Mouse (Mus musculus) gastrocnemius, postnatal 4 days (tissue): Measurements from ENCODE around the gene Cldn20. TPM values are rescaled to one million over a fixed set of nuclear protein-coding genes. Genes with fewer than 3 reads are reported as not detected.

Experiments
- DNase-seq, 2 experiments: peaks; one replicate each; pipeline ENCODE4 v3.0.0; 2021 to 2022; ENCODE audit warnings: low spot score in 2 of 2, mixed read lengths in 2 of 2
- total RNA-seq, 2 experiments: library from RNA; stranded (reverse); gene quantifications; 2 replicates each; pipeline ENCODE4 v1.2.3; 2021

The Cldn20 gene
- total RNA-seq, 2 experiments from 2014 or later = 0.60 TPM; not detected in 1

DNA sequence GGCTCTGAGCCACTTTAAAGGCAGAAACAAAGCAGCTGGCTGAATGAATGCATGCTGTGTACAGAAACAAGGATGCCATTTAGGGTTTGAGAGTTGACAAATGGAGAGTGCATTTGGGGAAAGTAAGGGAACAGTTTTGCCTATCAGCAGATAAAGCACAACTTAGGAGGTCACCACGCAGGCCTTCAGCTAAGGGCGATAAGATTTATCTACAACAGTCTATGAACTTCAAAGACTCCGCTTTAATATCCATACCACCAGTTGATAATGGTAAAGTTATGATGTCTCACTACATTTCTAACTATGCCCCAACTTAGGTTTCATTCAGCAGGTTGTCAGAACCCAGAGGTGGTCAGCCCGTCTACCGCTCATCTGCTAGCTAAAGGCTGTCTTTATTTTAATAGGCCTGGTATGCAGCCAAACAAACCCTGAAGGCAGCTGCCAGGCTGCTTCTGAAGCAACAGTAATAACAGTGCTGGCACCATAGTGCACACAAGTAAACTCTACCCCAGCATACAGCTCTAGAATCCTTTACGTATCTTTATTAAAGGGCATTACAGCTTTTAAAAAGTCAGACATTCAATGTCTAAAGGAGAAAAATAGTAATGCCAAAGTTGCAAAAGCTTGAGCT is 4.4 kb upstream of the Cldn20 start:
- no peak for DNase-seq

GRCm38 (mm10) chr17:3529523-3529922 is 2.8 kb upstream of the Cldn20 start:
- DNase-seq = no peak

- no peak for DNase-seq
Measured at GRCm38 (mm10) chr17:3530549-3530948, 1.8 kb upstream of the Cldn20 start.

DNA sequence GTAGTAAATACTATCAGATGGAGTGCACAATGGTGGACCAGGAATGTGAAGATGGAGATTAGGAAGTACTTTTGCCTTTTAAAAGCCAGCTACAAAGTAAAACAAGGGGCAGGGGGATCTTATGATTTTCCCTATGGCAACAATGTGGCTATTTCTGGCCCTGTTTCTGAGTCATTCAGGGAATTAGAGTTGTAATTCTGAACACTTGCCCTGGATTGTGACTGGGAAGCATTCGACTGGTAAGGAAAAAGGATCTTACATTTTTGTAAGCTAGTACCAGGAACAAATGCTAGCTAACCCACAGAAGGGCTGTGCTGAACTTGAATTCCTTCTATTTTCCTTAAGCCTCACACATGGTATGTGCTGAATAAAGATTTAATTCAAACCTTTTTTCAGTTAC is 713 bp upstream of the Cldn20 start:
- DNase-seq = no peak

GRCm38 (mm10) chr17:3533425-3533824 is 1.1 kb downstream of the Cldn20 start:
- no peak for DNase-seq

DNA sequence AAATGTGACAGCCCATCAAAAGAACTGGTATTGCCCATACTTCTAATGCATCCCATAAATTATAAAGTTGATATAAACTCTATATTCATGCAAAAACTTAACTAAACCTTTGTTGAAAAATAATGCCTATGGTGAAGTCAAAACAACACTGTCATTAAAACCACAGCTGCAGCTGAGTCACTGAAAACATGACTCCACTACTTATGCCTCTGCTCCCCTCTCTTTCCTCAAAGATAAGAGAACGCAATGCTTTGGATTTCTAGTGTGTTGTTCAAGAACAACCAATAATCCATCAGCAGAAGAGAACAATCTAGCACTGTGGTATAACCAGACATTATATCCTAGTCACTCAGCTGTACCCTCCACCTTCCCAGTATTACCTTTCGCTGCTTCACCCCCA is 8.0 kb downstream of the Cldn20 start:
- DNase-seq = no peak

DNA sequence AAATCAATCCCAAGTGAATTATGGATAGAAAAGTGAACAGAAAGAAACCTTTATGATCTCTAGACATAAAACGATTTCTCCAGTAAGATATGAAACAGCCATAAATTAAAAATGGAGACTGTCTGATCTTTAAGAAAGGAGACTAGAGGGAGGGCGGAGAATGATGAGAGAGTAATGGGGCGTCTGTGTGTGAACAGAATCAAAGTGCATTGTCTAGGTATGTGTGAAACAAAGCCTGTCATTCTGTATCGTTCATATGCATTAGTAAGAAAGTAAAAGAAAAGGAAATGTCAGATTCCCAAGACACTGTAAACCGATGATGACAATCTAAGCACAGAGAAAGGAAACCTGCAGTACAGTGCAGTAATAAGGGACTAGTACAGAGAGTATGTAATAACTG is 8.7 kb downstream of the Cldn20 start:
- DNase-seq = no peak

- DNase-seq = no peak
Measured at GRCm38 (mm10) chr17:3547725-3548124, 15.4 kb downstream of the Cldn20 start.

DNA sequence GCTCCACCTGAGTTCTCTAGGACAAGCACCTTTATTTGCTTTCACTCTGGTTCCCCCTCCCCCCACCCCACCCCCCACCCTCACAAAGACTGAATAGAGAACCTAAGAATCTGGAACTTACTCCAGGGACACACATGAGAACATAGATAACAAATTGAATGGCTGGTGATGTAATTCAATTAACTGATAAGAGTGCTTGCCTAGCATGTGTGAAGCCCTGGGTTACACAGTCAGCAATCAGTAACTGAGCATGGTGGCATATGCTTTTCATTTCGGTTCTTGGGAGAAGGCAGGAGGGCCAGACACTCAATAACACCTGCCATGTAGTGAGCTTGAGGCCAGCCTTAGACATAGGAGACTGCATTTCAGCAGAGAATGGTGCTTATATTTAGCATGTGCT is 23.9 kb downstream of the Cldn20 start:
- no peak for DNase-seq

DNA sequence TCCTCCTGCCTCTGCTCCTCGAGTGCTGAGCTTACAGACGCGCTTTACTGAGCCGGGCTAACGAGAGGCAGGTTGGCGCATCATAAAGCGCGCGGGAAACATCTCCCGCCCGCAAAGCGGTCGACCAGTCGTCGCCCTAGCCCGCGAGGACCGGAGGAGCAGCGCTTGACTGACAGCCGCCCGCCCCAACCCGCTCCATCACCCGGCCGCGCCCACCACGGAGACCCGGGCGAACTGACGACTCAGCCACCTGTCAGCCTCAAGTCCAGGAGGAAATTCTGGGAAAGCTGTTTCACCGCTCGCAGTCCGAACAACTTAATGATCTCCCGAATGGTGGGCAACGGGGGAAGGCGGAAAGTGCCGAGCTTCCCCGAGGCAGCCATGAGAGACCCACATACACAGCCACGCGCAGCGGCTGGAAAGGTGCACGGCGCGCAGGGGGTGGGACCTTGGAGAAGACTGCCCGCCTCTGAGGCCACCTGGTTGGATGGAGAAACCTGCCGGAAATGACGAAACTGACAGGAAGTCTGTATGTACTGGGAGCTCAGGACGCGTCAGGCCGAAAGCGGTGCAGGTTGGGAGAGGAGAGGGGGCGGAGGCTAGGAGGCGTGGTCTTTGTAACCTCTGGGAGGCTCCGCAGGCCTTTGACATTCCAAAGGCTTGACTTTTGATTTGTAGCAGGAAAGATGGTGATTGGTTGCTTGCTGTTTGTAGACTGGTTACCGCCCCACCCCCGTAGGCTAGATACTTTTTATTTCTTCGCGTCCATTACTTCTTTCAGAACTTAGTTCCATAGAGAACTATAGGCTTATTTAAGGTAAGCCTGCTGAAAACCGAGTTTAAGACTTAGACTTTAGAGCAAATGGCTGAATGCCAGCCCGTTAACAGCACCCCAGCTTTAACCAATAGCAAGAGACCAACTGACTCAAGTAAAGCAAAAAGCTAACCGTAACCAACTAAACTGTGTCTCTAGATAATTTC is 25.3 kb downstream of the Cldn20 start, which contains the start of gene Tfb1m:
Gene Tfb1m, minus strand, starts transcription at position 451 of the 981 bp plus-strand sequence.
- DNase-seq = peak; percentile 84 to 96

- no peak for DNase-seq
Measured at GRCm38 (mm10) chr17:3558356-3558870, 26.1 kb downstream of the Cldn20 start.

DNA sequence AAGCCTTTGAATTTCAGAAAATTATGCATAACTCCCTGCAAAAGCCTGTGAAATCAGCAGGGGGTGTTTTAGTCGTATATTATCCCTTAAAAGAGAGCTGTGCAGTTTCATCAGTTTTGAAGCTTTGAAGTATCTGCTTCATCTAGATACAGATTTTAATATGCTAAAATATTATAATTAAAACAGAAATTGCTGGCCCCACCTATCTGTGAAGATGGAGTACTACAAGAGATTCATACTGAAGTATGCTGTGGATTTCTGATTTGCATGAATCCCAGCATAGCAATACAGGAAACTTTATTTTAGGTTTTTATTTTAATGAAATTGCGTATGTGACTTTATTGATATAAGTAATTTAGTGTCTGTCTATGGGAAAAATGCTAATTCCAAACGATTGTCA is 28.2 kb downstream of the Cldn20 start:
- DNase-seq = no peak

GRCm38 (mm10) chr17:3562405-3562804 is 30.1 kb downstream of the Cldn20 start:
- no peak for DNase-seq

GRCm38 (mm10) chr17:3570876-3571275 is 38.5 kb downstream of the Cldn20 start:
- DNase-seq = peak; percentile 25 to 70

Other genes with a start within 250 kb of the Cldn20 start
- gene Tiam2, start 206.0 kb upstream of the Cldn20 start, total RNA-seq = 1 to 10 TPM; 8.4 to 9.7 TPM
- gene Tfb1m, start 25.2 kb downstream of the Cldn20 start, total RNA-seq = 10 to 100 TPM; 10.2 to 11.9 TPM
- not detected for gene Nox3, start 163.7 kb downstream of the Cldn20 start, total RNA-seq